Mouse (Mus musculus) midbrain, embryonic 16.5 days (tissue): Measurements from ENCODE around the gene Osr1. TPM values are rescaled to one million over a fixed set of nuclear protein-coding genes. Genes with fewer than 3 reads are reported as not detected.

ENCODE experiments used
- ATAC-seq: fragments of 200-750 bp; cut with Nextera tagmentation; 2 replicates; pipeline ENCODE4 v1.8.0; 2017; ENCODE audit warnings: moderate TSS enrichment
- H3K27ac ChIP-seq: fragments of 300-500 bp; sonication (generic); 2 replicates; pipeline ENCODE4 v1.5.1; 2014; ENCODE audit warnings: mild to moderate bottlenecking, low read length, mixed read lengths
- H3K27me3 ChIP-seq: fragments of 300-500 bp; sonication (generic); 2 replicates; pipeline ENCODE4 v1.6.1; 2014; ENCODE audit warnings: low read depth, low read length, mixed read lengths; ENCODE audit not compliant: control insufficient read depth, insufficient read depth
- H3K36me3 ChIP-seq: fragments of 300-500 bp; sonication (generic); 2 replicates; pipeline ENCODE4 v1.6.1; 2014; ENCODE audit warnings: mild to moderate bottlenecking, low read length, moderate library complexity, mixed read lengths; ENCODE audit not compliant: control insufficient read depth, insufficient read depth
- H3K4me1 ChIP-seq: fragments of 300-500 bp; sonication (generic); 2 replicates; pipeline ENCODE4 v1.6.1; 2014; ENCODE audit warnings: mild to moderate bottlenecking, low read length, mixed read lengths; ENCODE audit not compliant: control insufficient read depth, insufficient read depth
- H3K4me2 ChIP-seq: fragments of 300-500 bp; sonication (generic); 2 replicates; pipeline ENCODE4 v1.6.1; 2014; ENCODE audit warnings: mild to moderate bottlenecking, low read length, mixed read lengths
- H3K4me3 ChIP-seq: fragments of 300-500 bp; sonication (generic); 2 replicates; pipeline ENCODE4 v1.5.1; 2014; ENCODE audit warnings: low read depth, mild to moderate bottlenecking, low read length, moderate library complexity, mixed read lengths
- H3K9ac ChIP-seq: fragments of 300-500 bp; sonication (generic); 2 replicates; pipeline ENCODE4 v1.6.1; 2014; ENCODE audit warnings: low read depth, low read length, mixed read lengths
- H3K9me3 ChIP-seq: fragments of 300-500 bp; sonication (generic); replicated peaks from 2 replicates; pipeline ENCODE4 v1.6.1; 2014; ENCODE audit warnings: mild to moderate bottlenecking, low read length, mixed read lengths; ENCODE audit not compliant: control insufficient read depth, poor library complexity, severe bottlenecking
- WGBS: fragments of 180-500 bp; shearing (Covaris S2); extraction: QIAGEN DNeasy Blood & Tissue Kit; methylation state at CpG from one replicate; pipeline ENCODE4 v1.1.7; 2014; 5-methylcytosine and 5-hydroxymethylcytosine counted together
- polyA plus RNA-seq: library from polyadenylated mRNA; unstranded; fragments of >200 nt; fragmentation: Nextera tagmentation; extraction: Ambion mirVana; gene quantifications from 2 replicates; pipeline ENCODE4 v1.2.1, GENCODE M21; 2015

The Osr1 gene
- polyA plus RNA-seq, 1 experiment from 2014 or later = 7.8 TPM

DNA sequence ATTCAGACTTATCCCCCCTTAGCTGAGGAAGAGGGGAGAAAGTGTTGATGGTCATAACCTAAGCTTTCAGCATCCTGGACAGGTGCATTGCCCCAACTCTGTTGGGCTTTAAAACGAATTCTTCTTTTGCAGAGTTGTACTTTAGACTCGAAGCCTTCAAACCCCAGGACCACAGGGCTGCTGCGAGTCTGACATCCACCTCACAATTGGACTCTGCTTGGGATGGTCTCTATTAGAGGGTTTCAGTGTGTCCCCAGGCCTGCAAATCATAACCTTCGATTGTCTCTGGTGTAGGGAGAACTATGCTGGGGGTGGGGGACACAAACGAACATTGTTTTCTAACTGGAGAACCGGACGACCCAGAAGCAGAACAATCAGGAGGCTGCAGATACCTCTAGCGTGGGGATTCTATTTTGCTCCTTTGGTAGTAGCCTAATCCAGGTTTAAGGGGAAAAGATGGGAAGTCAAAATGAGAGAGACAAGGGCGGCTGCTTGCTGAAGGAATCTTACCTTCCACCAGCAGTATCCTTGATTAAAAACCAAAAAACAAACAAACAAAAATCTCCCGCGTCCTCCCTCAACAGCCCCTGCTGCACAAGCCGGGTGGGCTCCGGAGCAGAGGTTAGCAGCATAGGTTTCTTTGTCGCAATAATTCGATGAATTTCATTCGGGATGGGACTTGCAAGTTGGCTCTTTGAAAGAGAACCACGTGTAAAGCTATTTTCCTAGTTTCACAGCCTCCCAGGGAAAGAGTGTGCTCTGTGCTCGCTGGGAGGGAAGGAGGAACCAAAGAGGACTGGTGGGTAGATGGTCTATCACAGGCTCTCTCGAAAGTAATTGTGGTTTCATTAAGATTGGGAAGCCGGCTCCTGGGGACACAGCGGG, 5.5 kb downstream of the Osr1 start:
- no peaks in the 10 kb centered on the region for H3K9me3 ChIP-seq
- ATAC-seq = no peak
- 2% methylated on average over 21 of the region's 21 CpGs for WGBS
- H3K27ac ChIP-seq = no peak overlapping the region
- H3K4me2 ChIP-seq = no peak overlapping the region
- peaks cover 10% of the 10 kb centered on the region; the same call in 1 of the 2 replicates for H3K4me1 ChIP-seq
- peaks cover 70% of the 10 kb centered on the region for H3K27me3 ChIP-seq
- H3K4me3 ChIP-seq = no peak overlapping the region
- no peak overlapping the region for H3K9ac ChIP-seq
- no peaks in the 10 kb centered on the region for H3K36me3 ChIP-seq

DNA sequence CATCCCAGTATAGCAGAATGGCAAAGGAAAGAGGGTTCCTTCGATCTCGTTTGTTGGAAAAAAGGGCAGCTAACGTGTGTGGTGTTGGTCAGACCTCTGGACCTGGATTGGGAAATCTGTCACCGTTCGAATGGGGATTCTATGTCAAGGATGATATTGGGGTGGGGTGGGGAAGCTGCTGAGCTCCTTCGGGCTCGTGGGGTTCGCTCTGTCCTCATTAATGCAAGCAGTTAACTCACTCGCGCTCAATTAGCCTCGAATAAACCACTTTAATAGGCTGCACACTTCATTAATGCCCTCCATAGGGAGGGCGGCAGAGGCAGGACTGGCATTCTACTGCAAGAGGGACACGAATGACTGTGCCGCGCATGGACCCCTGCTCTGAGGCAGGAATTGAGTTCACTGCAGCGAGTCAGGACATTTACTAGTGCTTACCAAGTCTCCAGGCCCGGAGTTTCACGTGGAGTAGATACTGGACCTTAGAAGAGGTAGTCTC, 6.2 kb downstream of the Osr1 start:
- ATAC-seq = no peak
- 2% methylated on average over 18 of the region's 18 CpGs for WGBS
- Histone ChIP-seq H3K4me1 (peaks cover 15% of the 10 kb centered on the region; the same call in 1 of the 2 replicates), H3K27me3 (peaks cover 69% of the 10 kb centered on the region), H3K4me3 (no peak overlapping the region), H3K36me3 (no peaks in the 10 kb centered on the region), H3K4me2 (no peak overlapping the region), H3K9ac (no peak overlapping the region), H3K27ac (no peak overlapping the region), H3K9me3 (no peaks in the 10 kb centered on the region)

- Histone ChIP-seq H3K4me3 (no peak overlapping the region), H3K27ac (no peak overlapping the region), H3K9me3 (no peaks in the 10 kb centered on the region), H3K27me3 (peaks cover 65% of the 10 kb centered on the region), H3K36me3 (no peaks in the 10 kb centered on the region), H3K4me1 (peaks cover 20% of the 10 kb centered on the region; the same call in 1 of the 2 replicates), H3K4me2 (no peak overlapping the region), H3K9ac (no peak overlapping the region)
- 2% methylated on average over 2 of the region's 2 CpGs for WGBS
- ATAC-seq = no peak
Measured at GRCm38 (mm10) chr12:9577610-9578009, 7.7 kb downstream of the Osr1 start.

DNA sequence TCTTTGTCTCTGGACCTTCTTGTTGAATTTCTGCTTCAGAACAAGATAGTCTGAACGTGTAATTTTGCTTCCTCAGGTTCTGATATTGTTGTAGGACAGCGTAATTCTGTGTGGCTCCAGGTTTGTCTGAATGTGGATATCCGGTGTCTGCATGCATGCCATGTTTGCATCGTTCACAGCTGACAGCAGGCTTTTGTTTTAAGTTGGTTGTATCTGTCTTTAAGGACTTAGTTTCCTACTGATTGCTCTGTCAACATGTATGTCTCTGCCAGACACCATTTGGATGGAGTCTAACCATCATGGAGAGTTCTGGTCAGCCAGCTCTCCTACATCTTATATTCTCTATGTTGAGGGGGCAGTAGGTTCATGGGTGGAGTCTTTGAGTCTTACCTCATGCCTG, 8.7 kb downstream of the Osr1 start:
- Histone ChIP-seq H3K9me3 (no peaks in the 10 kb centered on the region), H3K9ac (no peak overlapping the region), H3K36me3 (no peaks in the 10 kb centered on the region), H3K27me3 (peaks cover 65% of the 10 kb centered on the region), H3K4me1 (peaks cover 20% of the 10 kb centered on the region; the same call in 1 of the 2 replicates), H3K4me2 (no peak overlapping the region), H3K4me3 (no peak overlapping the region), H3K27ac (no peak overlapping the region)
- 3% methylated on average over 4 of the region's 4 CpGs for WGBS
- no peak for ATAC-seq

GRCm38 (mm10) chr12:9579301-9580030, 9.6 kb downstream of the Osr1 start:
- H3K4me3 ChIP-seq = no peak overlapping the region; the same call in 1 of the 2 replicates
- H3K4me1 ChIP-seq = peaks cover 19% of the 10 kb centered on the region; the same call in 1 of the 2 replicates
- H3K9ac ChIP-seq = no peak overlapping the region
- H3K4me2 ChIP-seq = no peak overlapping the region
- H3K27me3 ChIP-seq = peaks cover 66% of the 10 kb centered on the region
- no peak overlapping the region for H3K27ac ChIP-seq
- H3K36me3 ChIP-seq = no peaks in the 10 kb centered on the region
- H3K9me3 ChIP-seq = no peaks in the 10 kb centered on the region
- no peak for ATAC-seq
- under 1% methylated on average over 31 of the region's 31 CpGs for WGBS

DNA sequence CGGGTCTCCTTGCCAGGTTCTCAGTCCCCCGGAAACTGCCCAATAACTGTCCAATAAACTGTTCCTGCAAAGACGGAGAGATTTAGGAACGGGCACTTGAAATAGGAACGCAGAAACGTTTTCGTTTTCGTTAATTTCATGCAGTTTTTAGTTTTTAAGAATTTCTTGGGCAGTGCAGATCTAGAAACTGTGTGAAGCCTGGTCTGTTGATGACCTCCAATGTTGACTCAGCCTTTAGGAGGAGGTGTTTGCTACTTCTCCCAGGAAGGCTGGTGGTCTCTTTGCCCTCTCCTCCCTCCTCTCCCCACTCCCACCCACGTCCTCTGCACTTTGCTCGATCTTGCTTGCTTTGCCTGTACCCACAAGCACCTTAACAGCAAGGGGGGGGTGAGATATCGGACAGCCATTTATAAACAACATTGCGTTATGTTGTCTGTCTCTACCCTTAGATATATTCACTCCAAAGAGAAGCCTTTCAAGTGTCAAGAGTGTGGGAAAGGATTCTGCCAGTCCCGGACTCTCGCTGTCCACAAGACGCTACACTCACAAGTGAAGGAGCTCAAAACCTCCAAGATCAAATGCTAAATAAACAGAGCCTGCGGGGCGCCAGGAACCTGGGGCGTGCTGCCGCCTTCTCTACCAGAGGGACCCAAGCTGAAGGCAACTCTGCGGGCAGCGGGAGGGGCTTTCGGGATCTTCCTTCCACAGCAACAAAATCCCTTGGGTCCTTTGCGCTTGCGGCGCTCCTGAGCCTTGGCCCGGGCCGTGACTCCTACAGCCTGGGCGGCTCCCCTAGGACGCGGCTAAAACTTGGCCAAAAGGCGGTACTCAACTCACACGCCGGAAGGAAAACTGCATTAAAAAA, 10.4 kb downstream of the Osr1 start:
- H3K9ac ChIP-seq = no peak overlapping the region
- peak overlapping the region; percentile 10; the same call in 1 of the 2 replicates for H3K4me2 ChIP-seq
- ATAC-seq = no peak
- peaks cover 16% of the 10 kb centered on the region; the same call in 1 of the 2 replicates for H3K4me1 ChIP-seq
- no peaks in the 10 kb centered on the region for H3K9me3 ChIP-seq
- WGBS = under 1% methylated on average over 33 of the region's 33 CpGs
- H3K27me3 ChIP-seq = peaks cover 58% of the 10 kb centered on the region
- no peak overlapping the region for H3K4me3 ChIP-seq
- no peak overlapping the region for H3K27ac ChIP-seq
- no peaks in the 10 kb centered on the region for H3K36me3 ChIP-seq

DNA sequence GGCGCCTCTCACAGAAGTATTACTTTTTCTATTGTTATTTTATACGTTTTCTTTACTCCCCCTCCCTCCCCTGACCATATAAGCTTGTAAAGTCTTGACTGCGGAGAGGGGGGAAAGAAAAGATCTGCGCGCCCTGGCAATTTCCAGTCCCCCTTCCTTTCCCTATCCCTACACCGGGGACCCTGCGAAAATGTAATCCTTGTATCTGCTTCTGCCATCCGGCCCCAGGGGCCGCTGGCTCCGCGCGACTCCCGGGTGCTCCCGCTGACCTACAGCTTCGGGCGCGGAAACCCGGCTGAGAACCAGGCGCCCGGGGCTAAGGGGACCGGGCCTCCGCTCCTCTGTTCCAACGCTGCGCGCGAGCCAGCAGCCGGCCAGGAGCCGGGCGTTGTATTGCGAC, 11.1 kb downstream of the Osr1 start:
- WGBS = under 1% methylated on average over 30 of the region's 30 CpGs
- Histone ChIP-seq H3K4me1 (peaks cover 16% of the 10 kb centered on the region; the same call in 1 of the 2 replicates), H3K9ac (no peak overlapping the region), H3K9me3 (no peaks in the 10 kb centered on the region), H3K36me3 (no peaks in the 10 kb centered on the region), H3K4me3 (peak overlapping the region; percentile 6; the same call in 1 of the 2 replicates), H3K4me2 (peak overlapping the region; percentile 26; the same call in 1 of the 2 replicates), H3K27ac (no peak overlapping the region), H3K27me3 (peaks cover 58% of the 10 kb centered on the region)
- ATAC-seq = no peak

DNA sequence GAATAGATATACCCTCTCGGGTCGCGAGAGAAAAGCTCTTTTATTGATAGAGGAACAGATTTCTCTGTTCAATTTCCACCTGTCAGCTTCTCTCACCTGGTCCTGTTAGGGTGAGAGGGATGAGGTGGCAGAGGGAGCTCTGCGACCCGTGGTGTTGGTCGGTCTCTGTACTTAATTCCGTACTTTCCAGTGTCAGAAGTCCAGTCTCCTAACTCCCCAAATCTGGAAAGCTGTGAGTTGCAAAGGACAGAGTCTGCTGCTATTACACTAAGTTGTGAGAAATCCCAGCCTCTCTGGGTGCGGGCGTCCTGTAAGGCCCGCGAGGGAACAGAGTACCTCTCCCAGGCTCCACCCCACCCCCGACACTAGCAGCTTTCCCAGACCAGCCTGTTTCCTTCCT, 11.6 kb downstream of the Osr1 start:
- no peak for ATAC-seq
- Histone ChIP-seq H3K4me3 (no peak overlapping the region), H3K27me3 (peaks cover 58% of the 10 kb centered on the region), H3K9ac (no peak overlapping the region), H3K27ac (no peak overlapping the region), H3K4me2 (no peak overlapping the region), H3K9me3 (no peaks in the 10 kb centered on the region), H3K4me1 (peaks cover 16% of the 10 kb centered on the region; the same call in 1 of the 2 replicates), H3K36me3 (no peaks in the 10 kb centered on the region)
- 1% methylated on average over 12 of the region's 12 CpGs for WGBS
